Comparison of ENCODE assay signal across 23 mouse cellular contexts in genomic region chr12:16220561-16220960, GRCm38 (mm10).
DNase-seq lines count a peak whose midpoint lies in the region; ATAC-seq lines count a peak whose summit lies in the region.
"Had no signal": no experiment of that assay in that cellular context is flagged by ENCODE, and none has a peak within 500 bp of the region (broad histone marks: within the 10 kb centered on the region; RNA-seq: fewer than 3 reads in every experiment).

No protein-coding gene starts in this region.

- H3K27me3 ChIP-seq in heart, embryonic 15.5 days = no peaks in the 10 kb centered on the region
- H3K27me3 ChIP-seq in kidney, embryonic 16.5 days (ENCODE audit: insufficient read depth, low read length) = no peaks in the 10 kb centered on the region
- no peaks in the 10 kb centered on the region for H3K27me3 ChIP-seq in kidney, embryonic 14.5 days (ENCODE audit: control insufficient read depth, insufficient read depth, low read length)
- H3K27me3 ChIP-seq in forebrain, embryonic 16.5 days (replicated peaks; ENCODE audit: control insufficient read depth, insufficient read depth, low read length) = no peaks in the 10 kb centered on the region
- H3K27me3 ChIP-seq: embryonic facial prominence, embryonic 12.5 days; embryonic facial prominence, embryonic 15.5 days had no signal

- H3K4me3 ChIP-seq in heart, embryonic 15.5 days = no peak overlapping the region
- H3K4me3 ChIP-seq in kidney, embryonic 16.5 days (ENCODE audit: low read length) = no peak overlapping the region
- H3K4me3 ChIP-seq in kidney, embryonic 14.5 days (ENCODE audit: low read length) = no peak overlapping the region
- H3K4me3 ChIP-seq in forebrain, embryonic 16.5 days (replicated peaks; ENCODE audit: low read length) = no peak overlapping the region
- H3K4me3 ChIP-seq: embryonic facial prominence, embryonic 12.5 days; embryonic facial prominence, embryonic 15.5 days; heart, embryonic 10.5 days had no signal

- peaks cover 11% of the 10 kb centered on the region for H3K4me1 ChIP-seq in heart, embryonic 15.5 days (replicated peaks)
- H3K4me1 ChIP-seq in kidney, embryonic 16.5 days (ENCODE audit: insufficient read depth, low read length) = no peaks in the 10 kb centered on the region
- no peaks in the 10 kb centered on the region for H3K4me1 ChIP-seq in kidney, embryonic 14.5 days (ENCODE audit: control insufficient read depth, insufficient read depth, low read length)
- H3K4me1 ChIP-seq in forebrain, embryonic 16.5 days (replicated peaks; ENCODE audit: control insufficient read depth, insufficient read depth, low read length) = peaks cover 11% of the 10 kb centered on the region
- H3K4me1 ChIP-seq: embryonic facial prominence, embryonic 12.5 days; embryonic facial prominence, embryonic 15.5 days had no signal

- DNase-seq in heart, postnatal 4 days = no peak
- peak; percentile 51 for DNase-seq in kidney, adult 11 months
- peak; percentile 70 for DNase-seq in kidney, adult 9 months
- DNase-seq in kidney, postnatal 36 days = peak; percentile 34 to 73
- DNase-seq: adrenal gland, adult 2 months; adrenal gland, postnatal 14 days; cerebellum, adult 11 months; cerebellum, adult 2 months; cerebellum, adult 9-11 months; cerebellum, postnatal 25 days; gastrocnemius, postnatal 10 days had no signal

- no peak overlapping the region for H3K4me2 ChIP-seq in heart, embryonic 15.5 days
- no peak overlapping the region for H3K4me2 ChIP-seq in kidney, embryonic 16.5 days (replicated peaks; ENCODE audit: low read depth, low read length)
- no peak overlapping the region for H3K4me2 ChIP-seq in kidney, embryonic 14.5 days (replicated peaks; ENCODE audit: low read depth, low read length)
- no peak overlapping the region for H3K4me2 ChIP-seq in forebrain, embryonic 16.5 days (ENCODE audit: low read length)
- H3K4me2 ChIP-seq: embryonic facial prominence, embryonic 12.5 days; embryonic facial prominence, embryonic 15.5 days; hindbrain, embryonic 14.5 days had no signal

- no peak for ATAC-seq in heart, embryonic 15.5 days (replicated peaks; ENCODE audit: insufficient number of reproducible peaks, insufficient read depth, low FRiP score, low read depth)
- no peak for ATAC-seq in kidney, embryonic 16.5 days (ENCODE audit: low FRiP score, low TSS enrichment)
- no peak for ATAC-seq in kidney, embryonic 14.5 days (ENCODE audit: low FRiP score, low TSS enrichment)
- ATAC-seq in forebrain, embryonic 16.5 days = no peak
- ATAC-seq: CD4-positive, CD25-positive, alpha-beta regulatory T cell, adult 4 months; forebrain, embryonic 14.5 days; hindbrain, postnatal 0 days; inflammation-experienced regulatory T-cells, adult 6 months had no signal

- no peaks in the 10 kb centered on the region for H3K36me3 ChIP-seq in heart, embryonic 15.5 days
- H3K36me3 ChIP-seq in kidney, embryonic 16.5 days (ENCODE audit: insufficient read depth, low read length) = no peaks in the 10 kb centered on the region
- no peaks in the 10 kb centered on the region for H3K36me3 ChIP-seq in kidney, embryonic 14.5 days (ENCODE audit: control insufficient read depth, insufficient read depth, low read length)
- H3K36me3 ChIP-seq in forebrain, embryonic 16.5 days (ENCODE audit: control insufficient read depth, insufficient read depth) = no peaks in the 10 kb centered on the region
- H3K36me3 ChIP-seq: embryonic facial prominence, embryonic 12.5 days; embryonic facial prominence, embryonic 15.5 days; heart, embryonic 10.5 days had no signal

- 90% methylated on average over 3 of the region's 3 CpGs for WGBS in heart, embryonic 15.5 days
- 86% methylated on average over 3 of the region's 3 CpGs for WGBS in kidney, embryonic 16.5 days
- WGBS in kidney, embryonic 14.5 days = 89% methylated on average over 3 of the region's 3 CpGs
- 95% methylated on average over 3 of the region's 3 CpGs for WGBS in forebrain, embryonic 16.5 days

- no peaks in the 10 kb centered on the region for H3K9me3 ChIP-seq in heart, embryonic 15.5 days (replicated peaks)
- H3K9me3 ChIP-seq in kidney, embryonic 16.5 days (ENCODE audit: low read length) = no peaks in the 10 kb centered on the region
- H3K9me3 ChIP-seq in kidney, embryonic 14.5 days (ENCODE audit: control insufficient read depth, low read length) = no peaks in the 10 kb centered on the region
- H3K9me3 ChIP-seq in forebrain, embryonic 16.5 days (ENCODE audit: control insufficient read depth, low read length) = no peaks in the 10 kb centered on the region
- H3K9me3 ChIP-seq: embryonic facial prominence, embryonic 12.5 days; embryonic facial prominence, embryonic 15.5 days; heart, embryonic 10.5 days had no signal

- H3K9ac ChIP-seq in heart, embryonic 15.5 days = no peak overlapping the region
- H3K9ac ChIP-seq in kidney, embryonic 16.5 days (replicated peaks; ENCODE audit: low read length) = no peak overlapping the region
- no peak overlapping the region for H3K9ac ChIP-seq in kidney, embryonic 14.5 days (ENCODE audit: low read depth, low read length)
- H3K9ac ChIP-seq in forebrain, embryonic 16.5 days (replicated peaks; ENCODE audit: low read depth, low read length) = no peak overlapping the region
- H3K9ac ChIP-seq: embryonic facial prominence, embryonic 12.5 days; embryonic facial prominence, embryonic 15.5 days; hindbrain, embryonic 14.5 days had no signal

- 0 out of 2 replicates have a peak overlapping the region, but pooled peaks have one; percentile 9 for H3K27ac ChIP-seq in heart, embryonic 15.5 days
- no peak overlapping the region for H3K27ac ChIP-seq in kidney, embryonic 16.5 days (ENCODE audit: low read length)
- no peak overlapping the region for H3K27ac ChIP-seq in kidney, embryonic 14.5 days (ENCODE audit: low read depth, low read length)
- H3K27ac ChIP-seq in forebrain, embryonic 16.5 days (ENCODE audit: low read length) = no peak overlapping the region
- H3K27ac ChIP-seq: embryonic facial prominence, embryonic 12.5 days; embryonic facial prominence, embryonic 15.5 days; heart, embryonic 10.5 days; hindbrain, embryonic 14.5 days; hindbrain, postnatal 0 days had no signal
